Mouse (Mus musculus): ENCODE data around the gene Calm5.
"Not testable (repeated sequence)": the region's sequence is repeated elsewhere in the genome, so short reads cannot be mapped to it uniquely, and the experiment has no call there.

The Calm5 gene

GRCm38 (mm10) chr13:3853648-3854333 is at the start of gene Calm5:
TSS of gene Calm5 (plus strand) at chr13:3854173.
- DNase-seq (ENCODE audit: low read depth) = not testable (repeated sequence)

- no peak for DNase-seq (ENCODE audit: low read depth)
These were observed 49.8 kb upstream of the Calm5 start, which contains the start of gene Calml3 for GRCm38 (mm10) chr13:3804186-3804585. TSS of gene Calml3 (minus strand) at chr13:3804316.

- DNase-seq (ENCODE audit: low read depth) = no peak
These were observed 48.8 kb upstream of the Calm5 start for GRCm38 (mm10) chr13:3805132-3805531.

- DNase-seq (ENCODE audit: low read depth) = no peak
These were observed 48.3 kb upstream of the Calm5 start for GRCm38 (mm10) chr13:3805638-3806037.

GRCm38 (mm10) chr13:3807131-3807827 is 46.7 kb upstream of the Calm5 start:
- peak; percentile 42 for DNase-seq (ENCODE audit: low read depth)

- peak; percentile 36 for DNase-seq (ENCODE audit: low read depth)
These were observed 35.8 kb upstream of the Calm5 start for GRCm38 (mm10) chr13:3818012-3818739.

- no peak for DNase-seq (ENCODE audit: low read depth)
These were observed 35.3 kb upstream of the Calm5 start for GRCm38 (mm10) chr13:3818740-3819076.

GRCm38 (mm10) chr13:3822105-3822504 is 31.9 kb upstream of the Calm5 start:
- peak; percentile 64 for DNase-seq (ENCODE audit: low read depth)

- DNase-seq (ENCODE audit: low read depth) = no peak
These were observed 28.2 kb upstream of the Calm5 start for GRCm38 (mm10) chr13:3825726-3826125.

GRCm38 (mm10) chr13:3831546-3831945 is 22.4 kb upstream of the Calm5 start:
- no peak for DNase-seq (ENCODE audit: low read depth)

- DNase-seq (ENCODE audit: low read depth) = no peak
These were observed 22.0 kb upstream of the Calm5 start for GRCm38 (mm10) chr13:3831994-3832393.

GRCm38 (mm10) chr13:3832450-3832849 is 21.5 kb upstream of the Calm5 start:
- no peak for DNase-seq (ENCODE audit: low read depth)

GRCm38 (mm10) chr13:3833644-3834043 is 20.3 kb upstream of the Calm5 start:
- not testable (repeated sequence) for DNase-seq (ENCODE audit: low read depth)

- not testable (repeated sequence) for DNase-seq (ENCODE audit: low read depth)
These were observed 16.6 kb upstream of the Calm5 start, which contains the start of gene Calm4 for GRCm38 (mm10) chr13:3837312-3837807. TSS of gene Calm4 (plus strand) at chr13:3837757.

GRCm38 (mm10) chr13:3840662-3841061 is 13.3 kb upstream of the Calm5 start:
- not testable (repeated sequence) for DNase-seq (ENCODE audit: low read depth)

GRCm38 (mm10) chr13:3850330-3850729 is 3.6 kb upstream of the Calm5 start:
- DNase-seq (ENCODE audit: low read depth) = no peak

GRCm38 (mm10) chr13:3854856-3855255 is 883 bp downstream of the Calm5 start:
- DNase-seq (ENCODE audit: low read depth) = no peak

- no peak for DNase-seq (ENCODE audit: low read depth)
These were observed 2.3 kb downstream of the Calm5 start for GRCm38 (mm10) chr13:3856252-3856651.

GRCm38 (mm10) chr13:3861251-3861650 is 7.3 kb downstream of the Calm5 start:
- DNase-seq (ENCODE audit: low read depth) = no peak

GRCm38 (mm10) chr13:3862325-3862724 is 8.4 kb downstream of the Calm5 start:
- no peak for DNase-seq (ENCODE audit: low read depth)

GRCm38 (mm10) chr13:3862922-3863580 is 9.1 kb downstream of the Calm5 start:
- DNase-seq (ENCODE audit: low read depth) = no peak
